Mouse (Mus musculus) hindbrain, embryonic 14.5 days (tissue): ENCODE data around the gene Cd55b. TPM values are rescaled to one million over a fixed set of nuclear protein-coding genes. Genes with fewer than 3 reads are reported as not detected.
A peak's percentile ranks its signal among the peaks of the same experiment; 100 is the strongest.
"Not testable (repeated sequence)": the region's sequence is repeated elsewhere in the genome, so short reads cannot be mapped to it uniquely, and the experiment has no call there.

Experiments used
- ATAC-seq: fragments of 200-750 bp; cut with Nextera tagmentation; 2 replicates; pipeline ENCODE4 v1.8.0; 2017; ENCODE audit warnings: moderate number of reproducible peaks, mild to moderate bottlenecking, moderate TSS enrichment, moderate library complexity; ENCODE audit not compliant: low FRiP score
- DNase-seq: peaks from one replicate; pipeline ENCODE4 v3.0.0-alpha.2; 2015; ENCODE audit warnings: low spot score
- H3K27ac ChIP-seq: fragments of 300-500 bp; sonication (generic); 2 replicates; pipeline ENCODE4 v1.5.1; 2014; ENCODE audit warnings: mild to moderate bottlenecking, moderate library complexity
- H3K27me3 ChIP-seq: fragments of 300-500 bp; sonication (generic); 2 replicates; pipeline ENCODE4 v1.6.1; 2014; ENCODE audit warnings: mild to moderate bottlenecking, low read length, mixed read lengths; ENCODE audit not compliant: control insufficient read depth, insufficient read depth
- H3K36me3 ChIP-seq: fragments of 300-500 bp; sonication (generic); replicated peaks from 2 replicates; pipeline ENCODE4 v1.6.1; 2014; ENCODE audit not compliant: control insufficient read depth, insufficient read depth
- H3K4me1 ChIP-seq: fragments of 300-500 bp; sonication (generic); replicated peaks from 2 replicates; pipeline ENCODE4 v1.6.1; 2014; ENCODE audit warnings: antibody characterized with exemption, low read length, mixed read lengths; ENCODE audit not compliant: control insufficient read depth, insufficient read depth
- H3K4me2 ChIP-seq: fragments of 300-500 bp; sonication (generic); replicated peaks from 2 replicates; pipeline ENCODE4 v1.6.1; 2014; ENCODE audit warnings: mild to moderate bottlenecking, moderate library complexity
- H3K4me3 ChIP-seq: fragments of 300-500 bp; sonication (generic); replicated peaks from 2 replicates; pipeline ENCODE4 v1.5.1; 2014; ENCODE audit warnings: mild to moderate bottlenecking, low read length
- H3K9ac ChIP-seq: fragments of 300-500 bp; sonication (generic); 2 replicates; pipeline ENCODE4 v1.6.1; 2014
- H3K9me3 ChIP-seq: fragments of 300-500 bp; sonication (generic); 2 replicates; pipeline ENCODE4 v1.6.1; 2016; ENCODE audit warnings: low read length; ENCODE audit not compliant: control insufficient read depth
- WGBS: fragments of 180-500 bp; shearing (Covaris S2); extraction: QIAGEN DNeasy Blood & Tissue Kit; methylation state at CpG from one replicate; pipeline ENCODE4 v1.1.7; 2014; 5-methylcytosine and 5-hydroxymethylcytosine counted together
- polyA plus RNA-seq: library from polyadenylated mRNA; unstranded; fragments of >200 nt; fragmentation: Nextera tagmentation; extraction: Ambion mirVana; gene quantifications from 2 replicates; pipeline ENCODE4 v1.2.1, GENCODE M21; 2014

Cd55b gene
- polyA plus RNA-seq, 1 experiment from 2014 or later, result not detected

- not testable (repeated sequence) for ATAC-seq, H3K9ac ChIP-seq, H3K27me3 ChIP-seq, H3K4me2 ChIP-seq, H3K4me3 ChIP-seq, H3K27ac ChIP-seq, H3K4me1 ChIP-seq, H3K9me3 ChIP-seq, H3K36me3 ChIP-seq, DNase-seq
Observed at GRCm38 (mm10) chr1:130428667-130429066, 5.9 kb upstream of the Cd55b start.

- ATAC-seq, H3K4me1 ChIP-seq, DNase-seq, H3K9ac ChIP-seq, H3K4me2 ChIP-seq, H3K36me3 ChIP-seq, H3K4me3 ChIP-seq, H3K9me3 ChIP-seq, H3K27me3 ChIP-seq, H3K27ac ChIP-seq: not testable (repeated sequence)
- 86% methylated on average over 3 of the region's 3 CpGs for WGBS
Observed at GRCm38 (mm10) chr1:130427175-130427853, 4.5 kb upstream of the Cd55b start.

- not testable (repeated sequence) for H3K4me2 ChIP-seq, H3K36me3 ChIP-seq, ATAC-seq, H3K4me1 ChIP-seq, H3K27ac ChIP-seq, H3K9me3 ChIP-seq, DNase-seq, H3K27me3 ChIP-seq, H3K9ac ChIP-seq, H3K4me3 ChIP-seq
- WGBS, result no CpG with 5 or more reads among the region's 6 CpGs
Observed at GRCm38 (mm10) chr1:130422033-130422432, 776 bp downstream of the Cd55b start.

- H3K9me3 ChIP-seq, H3K4me1 ChIP-seq, H3K36me3 ChIP-seq, H3K4me2 ChIP-seq, H3K4me3 ChIP-seq, H3K9ac ChIP-seq, ATAC-seq, DNase-seq, H3K27ac ChIP-seq, H3K27me3 ChIP-seq: not testable (repeated sequence)
Observed at GRCm38 (mm10) chr1:130397109-130397508, 25.7 kb downstream of the Cd55b start.

- H3K36me3 ChIP-seq, H3K9ac ChIP-seq, H3K4me1 ChIP-seq, ATAC-seq, H3K4me3 ChIP-seq, H3K4me2 ChIP-seq, H3K27ac ChIP-seq, H3K27me3 ChIP-seq, H3K9me3 ChIP-seq, DNase-seq: not testable (repeated sequence)
Observed at GRCm38 (mm10) chr1:130387282-130387681, 35.5 kb downstream of the Cd55b start.

- H3K9me3 ChIP-seq, result no peaks in the 10 kb centered on the region
- no peaks in the 10 kb centered on the region for H3K4me1 ChIP-seq
Observed at GRCm38 (mm10) chr1:130377726-130378429, 44.9 kb downstream of the Cd55b start.

GRCm38 (mm10) chr1:130374173-130374785 lies 48.5 kb downstream of the Cd55b start:
- no peak overlapping the region for H3K4me2 ChIP-seq
- no peak for DNase-seq
- H3K9me3 ChIP-seq, result no peaks in the 10 kb centered on the region
- WGBS, result 85% methylated on average over 3 of the region's 3 CpGs
- H3K36me3 ChIP-seq, result no peaks in the 10 kb centered on the region
- no peak overlapping the region for H3K4me3 ChIP-seq
- no peaks in the 10 kb centered on the region for H3K27me3 ChIP-seq
- H3K9ac ChIP-seq, result no peak overlapping the region
- no peak for ATAC-seq
- no peak overlapping the region for H3K27ac ChIP-seq
- no peaks in the 10 kb centered on the region for H3K4me1 ChIP-seq

More at GRCm38 (mm10) chr1:130377726-130378429, 44.9 kb downstream of the Cd55b start:
- no peak overlapping the region for H3K4me3 ChIP-seq
- H3K4me2 ChIP-seq, result no peak overlapping the region
- H3K27me3 ChIP-seq, result no peaks in the 10 kb centered on the region
- H3K9ac ChIP-seq, result no peak overlapping the region
- H3K27ac ChIP-seq, result no peak overlapping the region
- ATAC-seq (no peak), DNase-seq (no peak)
- WGBS, result 92% methylated on average over 14 of the region's 14 CpGs
- no peaks in the 10 kb centered on the region for H3K36me3 ChIP-seq

- no peaks in the 10 kb centered on the region for H3K9me3 ChIP-seq
- DNase-seq, result no peak
- WGBS, result 22% methylated on average over 2 of the region's 2 CpGs
- H3K4me2 ChIP-seq, result no peak overlapping the region
- no peaks in the 10 kb centered on the region for H3K4me1 ChIP-seq
- no peak overlapping the region for H3K9ac ChIP-seq
- no peak overlapping the region for H3K4me3 ChIP-seq
- no peak overlapping the region for H3K27ac ChIP-seq
- H3K27me3 ChIP-seq, result no peaks in the 10 kb centered on the region
- no peaks in the 10 kb centered on the region for H3K36me3 ChIP-seq
- ATAC-seq, result no peak
Observed at GRCm38 (mm10) chr1:130373398-130374083, 49.3 kb downstream of the Cd55b start.

GRCm38 (mm10) chr1:130371895-130372528 lies 50.8 kb downstream of the Cd55b start:
- H3K27ac ChIP-seq, result no peak overlapping the region
- no peaks in the 10 kb centered on the region for H3K36me3 ChIP-seq
- peak; percentile 86 for DNase-seq
- WGBS, result 37% methylated on average over 7 of the region's 7 CpGs
- H3K27me3 ChIP-seq, result no peaks in the 10 kb centered on the region
- no peak overlapping the region for H3K9ac ChIP-seq
- no peaks in the 10 kb centered on the region for H3K9me3 ChIP-seq
- no peak overlapping the region for H3K4me2 ChIP-seq
- no peaks in the 10 kb centered on the region for H3K4me1 ChIP-seq
- H3K4me3 ChIP-seq, result no peak overlapping the region
- ATAC-seq, result no peak
